Mouse (Mus musculus): ENCODE results near the gene Dio1. TPM values are rescaled to one million over a fixed set of nuclear protein-coding genes. Genes with fewer than 3 reads are reported as not detected.

Dio1 gene
- total and polyA plus RNA-seq, 2 experiments from 2014 or later = not detected

DNA sequence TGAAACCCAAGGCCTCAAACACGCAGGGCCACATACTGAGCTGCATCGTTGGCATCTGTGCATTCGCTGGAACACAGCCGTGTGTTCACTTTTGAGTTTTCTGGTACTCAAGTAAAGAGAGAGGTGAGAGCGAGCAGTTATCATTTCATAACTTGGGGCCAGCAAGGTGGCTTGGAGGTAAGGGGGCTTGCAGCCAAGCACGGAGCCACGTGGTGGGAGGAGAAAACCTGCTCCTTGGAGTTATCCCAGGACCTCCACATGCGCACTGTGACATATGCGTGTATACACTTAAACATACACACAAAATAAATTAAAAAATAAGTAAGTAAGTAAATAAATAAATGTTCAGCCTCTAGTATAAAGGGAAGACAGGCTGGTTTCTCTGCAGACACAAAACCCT is 4.7 kb downstream of the Dio1 start:
- H3K9me3 ChIP-seq (ENCODE audit: low read length) = no peaks in the 10 kb centered on the region
- H3K9ac ChIP-seq = no peak overlapping the region
- WGBS = 86% methylated on average over 9 of the region's 9 CpGs
- H3K4me2 ChIP-seq (ENCODE audit: low read depth) = no peak overlapping the region
- H3K4me1 ChIP-seq (ENCODE audit: insufficient read depth) = no peaks in the 10 kb centered on the region
- TF ChIP-seq CTCF (IDR thresholded peaks at IDR 0.05; ENCODE audit: low read depth) = no peak
- H3K27ac ChIP-seq (ENCODE audit: low read depth, low read length) = no peak overlapping the region
- DNase-seq = no peak
- H3K36me3 ChIP-seq (ENCODE audit: insufficient read depth) = no peaks in the 10 kb centered on the region
- no peak overlapping the region for H3K4me3 ChIP-seq (ENCODE audit: low read depth, low read length)
- no peak for ATAC-seq
- H3K27me3 ChIP-seq (ENCODE audit: insufficient read depth, low read length) = no peaks in the 10 kb centered on the region

DNA sequence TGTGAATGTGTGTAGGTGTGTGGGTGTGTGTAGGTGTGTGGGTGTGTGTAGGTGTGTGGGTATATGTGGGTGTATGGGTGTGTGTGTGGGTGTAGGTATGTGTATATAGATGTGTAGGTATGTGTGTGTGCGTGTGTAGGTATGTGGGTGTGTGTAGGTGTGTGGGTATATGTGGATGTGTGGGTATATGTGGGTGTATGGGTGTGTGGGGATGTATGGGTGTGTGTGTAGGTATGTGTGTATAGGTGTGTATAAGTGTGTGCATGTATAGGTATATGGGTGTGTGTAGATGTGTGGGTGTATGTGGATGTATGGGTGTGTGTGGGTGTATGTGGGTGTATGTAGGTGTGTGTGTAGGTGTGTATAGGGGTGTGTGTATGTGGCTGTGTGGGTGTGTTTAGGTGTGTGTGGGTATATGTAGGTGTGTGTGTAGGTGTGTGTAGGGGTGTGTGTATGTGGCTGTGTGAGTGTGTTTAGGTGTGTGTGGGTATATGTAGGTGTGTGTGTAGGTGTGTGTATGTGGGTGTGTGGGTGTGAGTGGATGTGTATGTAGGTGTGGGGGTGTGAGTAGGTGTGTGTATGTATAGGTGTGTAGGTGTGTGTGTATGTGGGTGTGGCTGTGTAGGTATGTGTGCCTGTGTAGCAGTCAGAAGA is 5.9 kb downstream of the Dio1 start:
- H3K9ac ChIP-seq = no peak overlapping the region
- no peaks in the 10 kb centered on the region for H3K4me1 ChIP-seq (ENCODE audit: insufficient read depth)
- no peaks in the 10 kb centered on the region for H3K27me3 ChIP-seq (ENCODE audit: insufficient read depth, low read length)
- no peak overlapping the region for H3K27ac ChIP-seq (ENCODE audit: low read depth, low read length)
- TF ChIP-seq CTCF (IDR thresholded peaks at IDR 0.05; ENCODE audit: low read depth) = no peak
- no peaks in the 10 kb centered on the region for H3K9me3 ChIP-seq (ENCODE audit: low read length)
- WGBS = 98% methylated on average over 1 of the region's 1 CpGs
- no peak for ATAC-seq
- H3K36me3 ChIP-seq (ENCODE audit: insufficient read depth) = no peaks in the 10 kb centered on the region
- no peak overlapping the region for H3K4me3 ChIP-seq (ENCODE audit: low read depth, low read length)
- DNase-seq = no peak
- no peak overlapping the region for H3K4me2 ChIP-seq (ENCODE audit: low read depth)

DNA sequence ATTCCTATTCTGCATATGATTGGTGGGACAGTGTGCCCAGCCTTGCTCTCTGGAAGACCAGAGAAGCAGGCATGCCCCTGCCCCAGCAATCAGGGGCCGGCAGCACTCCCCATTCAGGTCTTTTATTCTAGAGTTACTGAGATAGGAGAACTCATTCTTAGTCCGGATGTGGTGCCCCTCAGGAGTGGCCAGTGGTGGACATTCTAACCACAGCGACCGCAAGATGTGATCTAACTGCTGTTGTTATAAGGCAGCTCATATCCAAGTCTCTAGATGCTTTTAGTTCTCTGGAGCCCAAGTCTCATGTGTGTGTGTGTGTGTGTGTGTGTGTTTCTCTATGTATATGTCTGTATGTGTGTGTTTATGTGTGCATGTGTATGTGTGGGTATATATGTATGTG is 6.6 kb downstream of the Dio1 start:
- no peaks in the 10 kb centered on the region for H3K4me1 ChIP-seq (ENCODE audit: insufficient read depth)
- H3K9ac ChIP-seq = no peak overlapping the region
- no peaks in the 10 kb centered on the region for H3K36me3 ChIP-seq (ENCODE audit: insufficient read depth)
- no peak for DNase-seq
- ATAC-seq = no peak
- no peaks in the 10 kb centered on the region for H3K9me3 ChIP-seq (ENCODE audit: low read length)
- no peak for TF ChIP-seq CTCF (IDR thresholded peaks at IDR 0.05; ENCODE audit: low read depth)
- no peak overlapping the region for H3K4me2 ChIP-seq (ENCODE audit: low read depth)
- H3K27me3 ChIP-seq (ENCODE audit: insufficient read depth, low read length) = no peaks in the 10 kb centered on the region
- no peak overlapping the region for H3K27ac ChIP-seq (ENCODE audit: low read depth, low read length)
- no peak overlapping the region for H3K4me3 ChIP-seq (ENCODE audit: low read depth, low read length)
- 84% methylated on average over 4 of the region's 4 CpGs for WGBS

DNA sequence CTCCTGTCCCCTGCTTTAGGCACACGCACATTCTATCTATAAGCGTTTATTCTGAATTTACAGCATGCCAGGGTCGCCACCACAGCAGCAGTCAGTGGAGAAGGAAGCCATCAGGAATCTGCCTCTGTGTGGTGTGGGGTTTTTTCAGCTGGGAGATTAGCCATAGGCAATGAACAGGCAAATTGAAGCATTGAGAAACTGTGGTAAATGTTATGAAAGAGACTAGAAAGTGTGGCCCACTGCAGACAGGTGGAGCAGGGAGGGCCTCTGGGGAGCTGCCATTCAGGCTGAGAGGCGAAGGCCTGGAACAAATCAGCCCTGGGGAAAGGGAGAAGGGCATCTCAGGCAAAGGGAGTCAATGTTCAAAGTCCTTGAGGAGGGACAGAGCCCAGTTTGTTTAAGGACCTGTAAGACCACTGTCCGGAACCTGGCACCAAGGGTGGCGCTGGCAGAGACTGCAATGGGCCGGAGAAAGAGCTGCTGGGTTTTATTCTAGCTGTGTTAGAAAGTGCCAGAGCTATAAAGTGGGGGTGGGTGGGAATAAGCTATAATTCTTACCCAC is 7.1 kb downstream of the Dio1 start:
- Histone ChIP-seq H3K36me3 (ENCODE audit: insufficient read depth) (no peaks in the 10 kb centered on the region), H3K4me3 (ENCODE audit: low read depth, low read length) (no peak overlapping the region), H3K27ac (ENCODE audit: low read depth, low read length) (no peak overlapping the region), H3K27me3 (ENCODE audit: insufficient read depth, low read length) (no peaks in the 10 kb centered on the region), H3K9me3 (ENCODE audit: low read length) (no peaks in the 10 kb centered on the region), H3K9ac (no peak overlapping the region), H3K4me2 (ENCODE audit: low read depth) (no peak overlapping the region), H3K4me1 (ENCODE audit: insufficient read depth) (no peaks in the 10 kb centered on the region)
- TF ChIP-seq CTCF (IDR thresholded peaks at IDR 0.05; ENCODE audit: low read depth) = no peak
- DNase-seq = no peak
- ATAC-seq = no peak
- 89% methylated on average over 7 of the region's 7 CpGs for WGBS

DNA sequence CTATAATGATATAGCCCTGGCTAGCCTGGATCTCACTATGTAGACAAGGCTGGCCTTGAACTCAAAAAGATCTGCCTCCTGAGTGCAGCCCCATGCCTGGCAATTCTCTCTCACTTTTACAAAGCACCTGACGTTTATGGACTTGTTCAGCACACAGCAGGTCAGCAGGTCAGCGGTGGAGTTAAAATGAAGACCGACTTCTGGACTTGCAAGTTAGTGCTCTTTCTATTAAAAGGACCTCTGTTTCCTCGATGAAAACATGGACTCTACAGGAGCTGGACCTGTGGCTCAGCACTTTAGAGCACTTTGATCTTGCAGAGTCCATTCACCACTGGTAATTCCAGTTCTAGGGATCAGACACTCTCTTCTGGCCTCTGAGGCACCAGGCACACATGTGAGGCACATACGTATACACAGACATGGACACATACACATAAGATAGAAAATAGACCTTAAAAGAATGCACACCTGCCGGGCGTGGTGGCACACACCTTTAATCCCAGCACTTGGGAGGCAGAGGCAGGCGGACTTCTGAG is 8.8 kb downstream of the Dio1 start:
- ATAC-seq (no peak), DNase-seq (no peak)
- Histone ChIP-seq H3K9ac (no peak overlapping the region), H3K4me3 (ENCODE audit: low read depth, low read length) (no peak overlapping the region), H3K9me3 (ENCODE audit: low read length) (no peaks in the 10 kb centered on the region), H3K4me1 (ENCODE audit: insufficient read depth) (no peaks in the 10 kb centered on the region), H3K27me3 (ENCODE audit: insufficient read depth, low read length) (no peaks in the 10 kb centered on the region), H3K36me3 (ENCODE audit: insufficient read depth) (no peaks in the 10 kb centered on the region), H3K4me2 (ENCODE audit: low read depth) (no peak overlapping the region), H3K27ac (ENCODE audit: low read depth, low read length) (no peak overlapping the region)
- no peak for TF ChIP-seq CTCF (IDR thresholded peaks at IDR 0.05; ENCODE audit: low read depth)
- WGBS = 86% methylated on average over 8 of the region's 8 CpGs

DNA sequence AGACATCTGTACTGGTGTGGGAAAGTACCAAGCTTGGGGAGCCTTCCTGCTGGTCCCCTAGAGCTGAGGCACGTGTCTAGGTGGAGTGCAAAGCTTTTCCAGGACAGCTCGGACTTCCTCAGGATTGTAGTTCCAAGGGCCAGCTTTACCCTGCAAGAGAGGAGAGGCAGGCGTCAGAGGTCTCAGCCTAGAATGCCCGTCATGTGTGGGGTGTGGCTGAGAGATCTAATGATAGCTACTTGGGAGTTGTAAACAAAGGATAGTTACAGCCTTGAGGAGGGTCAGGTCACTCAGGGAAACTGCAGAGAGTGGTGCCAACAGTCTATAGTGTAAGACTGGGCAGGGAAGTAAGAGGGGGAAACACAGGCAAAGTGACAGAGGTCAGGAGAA is 14.7 kb downstream of the Dio1 start:
- H3K4me1 ChIP-seq (ENCODE audit: insufficient read depth) = no peaks in the 10 kb centered on the region
- DNase-seq (no peak), ATAC-seq (no peak)
- no peak overlapping the region for H3K9ac ChIP-seq
- no peaks in the 10 kb centered on the region for H3K36me3 ChIP-seq (ENCODE audit: insufficient read depth)
- no peak for TF ChIP-seq CTCF (IDR thresholded peaks at IDR 0.05; ENCODE audit: low read depth)
- H3K27me3 ChIP-seq (ENCODE audit: insufficient read depth, low read length) = no peaks in the 10 kb centered on the region
- peak overlapping the region; percentile 69 for H3K27ac ChIP-seq (ENCODE audit: low read depth, low read length)
- 63% methylated on average over 4 of the region's 4 CpGs for WGBS
- no peaks in the 10 kb centered on the region for H3K9me3 ChIP-seq (ENCODE audit: low read length)
- H3K4me2 ChIP-seq (ENCODE audit: low read depth) = no peak overlapping the region
- H3K4me3 ChIP-seq (ENCODE audit: low read depth, low read length) = no peak overlapping the region

DNA sequence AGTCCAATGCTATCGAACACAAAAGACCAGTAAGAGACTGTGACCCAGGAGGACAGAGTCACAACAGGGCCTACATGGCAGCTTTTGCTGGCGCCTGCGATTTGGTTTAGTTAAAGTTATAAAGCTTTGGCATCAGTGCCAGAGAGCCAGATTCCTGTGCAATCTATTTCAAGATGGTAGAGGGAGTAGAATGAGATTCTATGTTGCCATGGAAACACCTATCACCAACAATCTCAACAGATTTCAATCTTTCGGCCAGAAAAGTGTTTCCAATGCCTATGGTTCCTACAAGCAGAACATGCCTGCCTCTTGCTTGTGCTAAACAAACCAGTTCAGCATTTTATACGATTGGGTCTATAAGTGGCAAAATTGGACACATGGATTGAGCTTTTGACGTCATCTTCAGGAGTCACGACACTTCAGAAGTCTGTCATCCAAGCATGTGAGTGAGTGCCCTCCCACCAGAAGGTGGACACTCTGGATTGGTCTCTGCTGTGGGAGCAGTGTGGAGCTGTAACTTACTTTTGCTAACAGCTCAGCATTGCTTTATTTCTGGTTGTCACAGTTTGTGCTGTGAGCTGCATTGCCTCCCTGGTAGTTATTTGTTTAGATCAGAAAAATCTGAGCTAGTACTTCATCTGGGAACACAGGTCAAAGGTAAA is 15.2 kb downstream of the Dio1 start:
- WGBS = 67% methylated on average over 7 of the region's 7 CpGs
- Histone ChIP-seq H3K4me2 (ENCODE audit: low read depth) (no peak overlapping the region), H3K9me3 (ENCODE audit: low read length) (no peaks in the 10 kb centered on the region), H3K4me3 (ENCODE audit: low read depth, low read length) (no peak overlapping the region), H3K27ac (ENCODE audit: low read depth, low read length) (peak overlapping the region; percentile 69), H3K27me3 (ENCODE audit: insufficient read depth, low read length) (no peaks in the 10 kb centered on the region), H3K4me1 (ENCODE audit: insufficient read depth) (no peaks in the 10 kb centered on the region), H3K9ac (no peak overlapping the region), H3K36me3 (ENCODE audit: insufficient read depth) (no peaks in the 10 kb centered on the region)
- ATAC-seq = peak; percentile 82
- TF ChIP-seq CTCF (IDR thresholded peaks at IDR 0.05; ENCODE audit: low read depth) = no peak
- peak; percentile 77 for DNase-seq

Measured in forebrain, postnatal 0 days (tissue).